Mouse (Mus musculus) liver, adult 2 months (tissue): ENCODE results near the gene Mrs2. TPM values are rescaled to one million over a fixed set of nuclear protein-coding genes. Genes with fewer than 3 reads are reported as not detected.

Experiments
- DNase-seq: peaks from one replicate; pipeline ENCODE4 v3.0.0-alpha.2; 2011; ENCODE audit warnings: low read depth, low spot score; ENCODE audit errors: extremely low read depth
- H3K27ac ChIP-seq: fragments of 200-500 bp; replicated peaks from 2 replicates; pipeline ENCODE4 v1.5.1; 2012; ENCODE audit warnings: low read depth, mild to moderate bottlenecking, control low read depth, inconsistent platforms, low read length; ENCODE audit not compliant: insufficient read depth
- H3K27me3 ChIP-seq: fragments of 200-500 bp; 2 replicates; pipeline ENCODE4 v1.6.1; 2012; ENCODE audit warnings: mild to moderate bottlenecking, moderate library complexity, low read length, inconsistent platforms; ENCODE audit not compliant: control insufficient read depth, insufficient read depth
- H3K36me3 ChIP-seq: fragments of 200-500 bp; 2 replicates; pipeline ENCODE4 v1.6.1; 2012; ENCODE audit warnings: low read length, inconsistent platforms; ENCODE audit not compliant: control insufficient read depth, insufficient read depth
- H3K4me1 ChIP-seq: fragments of 200-500 bp; 2 replicates; pipeline ENCODE4 v1.6.1; 2011; ENCODE audit warnings: low read length; ENCODE audit not compliant: control insufficient read depth, insufficient read depth
- H3K4me3 ChIP-seq: fragments of 200-500 bp; 2 replicates; pipeline ENCODE4 v1.5.1; 2011; ENCODE audit warnings: low read depth, mild to moderate bottlenecking, control low read depth, low read length, moderate library complexity; ENCODE audit not compliant: insufficient read depth
- H3K79me2 ChIP-seq: fragments of 200-500 bp; 2 replicates; pipeline ENCODE4 v1.6.1; 2012; ENCODE audit warnings: inconsistent platforms, mild to moderate bottlenecking, low read length, moderate library complexity; ENCODE audit not compliant: control insufficient read depth, insufficient read depth
- H3K9ac ChIP-seq: fragments of 200-500 bp; 2 replicates; pipeline ENCODE4 v1.6.1; 2012; ENCODE audit warnings: low read depth, mild to moderate bottlenecking, control low read depth, inconsistent platforms, low read length
- CTCF ChIP-seq: fragments of 200-500 bp; IDR thresholded peaks from 2 replicates; pipeline ENCODE4 v1.5.1; 2011; ENCODE audit warnings: low read depth, low read length, control low read depth
- POLR2A ChIP-seq: fragments of 200-500 bp; IDR thresholded peaks from 2 replicates; pipeline ENCODE4 v1.6.1; 2011; ENCODE audit warnings: low read length, control low read depth; ENCODE audit not compliant: insufficient read depth; ENCODE audit errors: extremely low read depth
- WGBS: fragments of 180-500 bp; shearing (Covaris S2); methylation state at CpG from one replicate; pipeline ENCODE4 v1.1.7; 2018; 5-methylcytosine and 5-hydroxymethylcytosine counted together
- polyA plus RNA-seq: library from polyadenylated mRNA; depleted of rRNA; stranded (reverse); fragments of >200 nt; gene quantifications from 2 replicates; pipeline ENCODE4 v1.2.3, GENCODE M21; 2012
- total RNA-seq: library from RNA; depleted of rRNA; stranded (reverse); fragments of >200 nt; gene quantifications from 2 replicates; pipeline ENCODE4 v1.2.3, GENCODE M21; 2014

The Mrs2 gene
- total and polyA plus RNA-seq, 2 experiments: 11.3 to 18.3 TPM

GRCm38 (mm10) chr13:25055111-25055554 is 35.0 kb upstream of the Mrs2 start:
- no peak for TF ChIP-seq POLR2A
- peak; percentile 40 for TF ChIP-seq CTCF
- Histone ChIP-seq H3K27ac (no peak overlapping the region), H3K4me1 (no peaks in the 10 kb centered on the region), H3K9ac (no peak overlapping the region), H3K79me2 (no peaks in the 10 kb centered on the region), H3K27me3 (peaks cover 4% of the 10 kb centered on the region; the same call in 1 of the 2 replicates), H3K4me3 (peak overlapping the region; percentile 46; the same call in 1 of the 2 replicates), H3K36me3 (no peaks in the 10 kb centered on the region)
- DNase-seq: peak; percentile 17
- WGBS: 2% methylated on average over 35 of the region's 35 CpGs

GRCm38 (mm10) chr13:25052671-25053070 is 32.5 kb upstream of the Mrs2 start:
- Histone ChIP-seq H3K4me3 (no peak overlapping the region), H3K36me3 (no peaks in the 10 kb centered on the region), H3K79me2 (no peaks in the 10 kb centered on the region), H3K27me3 (peaks cover 4% of the 10 kb centered on the region; the same call in 1 of the 2 replicates), H3K9ac (no peak overlapping the region), H3K27ac (no peak overlapping the region), H3K4me1 (no peaks in the 10 kb centered on the region)
- 89% methylated on average over 5 of the region's 5 CpGs for WGBS
- TF ChIP-seq CTCF (no peak), POLR2A (no peak)
- no peak for DNase-seq

- Histone ChIP-seq H3K27me3 (no peaks in the 10 kb centered on the region), H3K79me2 (no peaks in the 10 kb centered on the region), H3K36me3 (no peaks in the 10 kb centered on the region), H3K4me1 (no peaks in the 10 kb centered on the region), H3K4me3 (no peak overlapping the region), H3K9ac (no peak overlapping the region), H3K27ac (no peak overlapping the region)
- TF ChIP-seq POLR2A: no peak
- no peak for TF ChIP-seq CTCF
- WGBS: 40% methylated on average over 2 of the region's 2 CpGs
- DNase-seq: peak; percentile 76
Observed at GRCm38 (mm10) chr13:25039488-25039887, 19.3 kb upstream of the Mrs2 start.

GRCm38 (mm10) chr13:25027114-25027425 is 6.9 kb upstream of the Mrs2 start:
- TF ChIP-seq POLR2A: no peak
- H3K27ac ChIP-seq: no peak overlapping the region
- H3K9ac ChIP-seq: no peak overlapping the region
- peaks cover 2% of the 10 kb centered on the region; the same call in 1 of the 2 replicates for H3K4me1 ChIP-seq
- no peaks in the 10 kb centered on the region for H3K79me2 ChIP-seq
- H3K27me3 ChIP-seq: no peaks in the 10 kb centered on the region
- H3K4me3 ChIP-seq: no peak overlapping the region
- H3K36me3 ChIP-seq: no peaks in the 10 kb centered on the region
- WGBS: 82% methylated on average over 3 of the region's 3 CpGs
- DNase-seq: no peak

GRCm38 (mm10) chr13:25026409-25027113 is 6.4 kb upstream of the Mrs2 start:
- no peak overlapping the region for H3K27ac ChIP-seq
- no peak for TF ChIP-seq POLR2A
- TF ChIP-seq CTCF: no peak
- H3K4me1 ChIP-seq: peaks cover 2% of the 10 kb centered on the region; the same call in 1 of the 2 replicates
- DNase-seq: no peak
- H3K36me3 ChIP-seq: no peaks in the 10 kb centered on the region
- no peaks in the 10 kb centered on the region for H3K27me3 ChIP-seq
- WGBS: 67% methylated on average over 6 of the region's 6 CpGs
- no peak overlapping the region for H3K4me3 ChIP-seq
- no peaks in the 10 kb centered on the region for H3K79me2 ChIP-seq
- no peak overlapping the region for H3K9ac ChIP-seq

- peak; percentile 53 for DNase-seq
- no peaks in the 10 kb centered on the region for H3K27me3 ChIP-seq
- TF ChIP-seq POLR2A: no peak
- TF ChIP-seq CTCF: no peak
- H3K27ac ChIP-seq: no peak overlapping the region
- WGBS: 38% methylated on average over 2 of the region's 2 CpGs
- H3K4me3 ChIP-seq: no peak overlapping the region
- peaks cover 4% of the 10 kb centered on the region; the same call in 1 of the 2 replicates for H3K79me2 ChIP-seq
- H3K36me3 ChIP-seq: no peaks in the 10 kb centered on the region
- peaks cover 2% of the 10 kb centered on the region; the same call in 1 of the 2 replicates for H3K4me1 ChIP-seq
- no peak overlapping the region for H3K9ac ChIP-seq
Observed at GRCm38 (mm10) chr13:25024655-25025054, 4.5 kb upstream of the Mrs2 start.
